Mouse (Mus musculus) stomach, postnatal 0 days (tissue): Measurements from ENCODE around the gene Tmem167b. TPM values are rescaled to one million over a fixed set of nuclear protein-coding genes. Genes with fewer than 3 reads are reported as not detected.

Source experiments
- ATAC-seq: fragments of 200-750 bp; cut with Nextera tagmentation; 2 replicates; pipeline ENCODE4 v1.8.0; 2017; ENCODE audit not compliant: low FRiP score, low TSS enrichment
- DNase-seq: peaks from one replicate; pipeline ENCODE4 v3.0.0-alpha.2; 2016; ENCODE audit warnings: low spot score
- H3K27ac ChIP-seq: fragments of 300-500 bp; sonication (generic); replicated peaks from 2 replicates; pipeline ENCODE4 v1.5.1; 2014; ENCODE audit warnings: mild to moderate bottlenecking, control low read depth
- H3K27me3 ChIP-seq: fragments of 300-500 bp; sonication (generic); 2 replicates; pipeline ENCODE4 v1.6.1; 2014; ENCODE audit warnings: low read length; ENCODE audit not compliant: control insufficient read depth, insufficient read depth
- H3K36me3 ChIP-seq: fragments of 300-500 bp; sonication (generic); 2 replicates; pipeline ENCODE4 v1.6.1; 2014; ENCODE audit warnings: low read length, mixed read lengths; ENCODE audit not compliant: control insufficient read depth, insufficient read depth
- H3K4me1 ChIP-seq: fragments of 300-500 bp; sonication (generic); replicated peaks from 2 replicates; pipeline ENCODE4 v1.6.1; 2014; ENCODE audit warnings: antibody characterized with exemption; ENCODE audit not compliant: control insufficient read depth, insufficient read depth
- H3K4me2 ChIP-seq: fragments of 300-500 bp; sonication (generic); replicated peaks from 2 replicates; pipeline ENCODE4 v1.6.1; 2014; ENCODE audit warnings: low read depth, mild to moderate bottlenecking, control low read depth, moderate library complexity
- H3K4me3 ChIP-seq: fragments of 300-500 bp; sonication (generic); 2 replicates; pipeline ENCODE4 v1.5.1; 2014; ENCODE audit warnings: low read depth, low read length, control low read depth
- H3K9ac ChIP-seq: fragments of 300-500 bp; sonication (generic); 2 replicates; pipeline ENCODE4 v1.6.1; 2014; ENCODE audit warnings: mild to moderate bottlenecking, low read length, control low read depth, mixed read lengths
- H3K9me3 ChIP-seq: fragments of 300-500 bp; sonication (generic); 2 replicates; pipeline ENCODE4 v1.6.1; 2016; ENCODE audit warnings: low read length; ENCODE audit not compliant: control insufficient read depth
- CTCF ChIP-seq: IDR thresholded peaks from 2 replicates; pipeline ENCODE4 v1.5.1; 2016; ENCODE audit warnings: antibody characterized with exemption, low read depth, mild to moderate bottlenecking, moderate library complexity
- EP300 ChIP-seq: optimal IDR thresholded peaks from 2 replicates; pipeline ENCODE3; 2016; ENCODE audit warnings: antibody characterized with exemption
- WGBS: fragments of 180-500 bp; shearing (Covaris S2); extraction: QIAGEN DNeasy Blood & Tissue Kit; methylation state at CpG from one replicate; pipeline ENCODE4 v1.1.7; 2014; 5-methylcytosine and 5-hydroxymethylcytosine counted together
- microRNA-seq: library from miRNA; unstranded; fragments of <30 nt; microRNA quantifications from one replicate; pipeline ENCODE4, GENCODE M21; 2016
- polyA plus RNA-seq: library from polyadenylated mRNA; unstranded; fragments of >200 nt; fragmentation: Nextera tagmentation; extraction: Ambion mirVana; gene quantifications from 2 replicates; pipeline ENCODE4 v1.2.1, GENCODE M21; 2015

Tmem167b gene
- polyA plus RNA-seq, 1 experiment from 2014 or later: 29.9 TPM

DNA sequence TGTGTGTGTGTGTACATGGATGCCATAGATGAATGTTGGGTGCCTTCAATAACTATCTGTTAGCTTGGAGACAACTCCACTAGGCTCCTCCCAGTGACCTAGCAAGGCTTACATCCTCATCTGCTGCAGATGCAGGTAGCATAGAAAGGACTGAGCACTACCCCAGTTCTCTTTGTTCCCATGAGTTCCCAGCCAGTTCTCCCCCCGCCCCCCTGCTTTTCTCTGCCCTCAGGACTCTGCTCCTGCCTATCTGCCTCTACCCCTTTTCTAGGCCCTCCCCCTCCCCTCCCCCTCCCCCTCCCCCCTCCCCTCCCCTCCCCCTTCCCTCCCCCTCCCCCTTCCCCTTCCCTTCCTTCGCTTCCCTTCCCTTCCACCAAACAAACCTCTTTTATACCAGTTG, 52.1 kb downstream of the Tmem167b start:
- no peak overlapping the region for H3K4me2 ChIP-seq
- H3K4me1 ChIP-seq: no peaks in the 10 kb centered on the region
- ATAC-seq (no peak), DNase-seq (no peak)
- no peaks in the 10 kb centered on the region for H3K27me3 ChIP-seq
- TF ChIP-seq EP300 (no peak), CTCF (no peak)
- no peaks in the 10 kb centered on the region for H3K36me3 ChIP-seq
- no peak overlapping the region for H3K4me3 ChIP-seq
- H3K9me3 ChIP-seq: no peaks in the 10 kb centered on the region
- no peak overlapping the region for H3K27ac ChIP-seq
- WGBS: 67% methylated on average over 1 of the region's 2 CpGs
- H3K9ac ChIP-seq: no peak overlapping the region

GRCm38 (mm10) chr3:108508745-108509474, 53.4 kb downstream of the Tmem167b start:
- Histone ChIP-seq H3K9me3 (no peaks in the 10 kb centered on the region), H3K4me2 (no peak overlapping the region), H3K27ac (no peak overlapping the region), H3K9ac (no peak overlapping the region), H3K4me1 (no peaks in the 10 kb centered on the region), H3K4me3 (no peak overlapping the region), H3K27me3 (no peaks in the 10 kb centered on the region), H3K36me3 (no peaks in the 10 kb centered on the region)
- 65% methylated on average over 4 of the region's 4 CpGs for WGBS
- TF ChIP-seq CTCF: no peak
- no peak for TF ChIP-seq EP300
- no peak for DNase-seq
- no peak for ATAC-seq

Small RNA genes lying within 50 kb of the gene (microRNA-seq; reads per million reads assigned to microRNA genes)
- gene Gm22860: not detected

Other genes starting within 250 kb of the Tmem167b start
- gene Mybphl, start 197.6 kb downstream of the Tmem167b start, polyA plus RNA-seq: not detected in 2 replicates
- gene Psrc1, start 178.6 kb downstream of the Tmem167b start, polyA plus RNA-seq: 7.7 and 8.3 TPM in 2 replicates
- gene Celsr2, start 146.9 kb downstream of the Tmem167b start, polyA plus RNA-seq: 7.5 and 9.7 TPM in 2 replicates
- gene Sars, start 117.3 kb downstream of the Tmem167b start, polyA plus RNA-seq: 99.5 and 102 TPM in 2 replicates
- 0.34 TPM in 1 of 2 replicates, not detected in the other for gene 1700013F07Rik, start 28.3 kb downstream of the Tmem167b start, polyA plus RNA-seq
- gene 5330417C22Rik, start 25.9 kb downstream of the Tmem167b start, polyA plus RNA-seq: 30.8 and 32.0 TPM in 2 replicates
- 40.0 and 42.2 TPM in 2 replicates for gene Taf13, start 9.2 kb upstream of the Tmem167b start, polyA plus RNA-seq
- 5.3 and 5.7 TPM in 2 replicates for gene Wdr47, start 28.8 kb upstream of the Tmem167b start, polyA plus RNA-seq
- gene Clcc1, start 91.4 kb upstream of the Tmem167b start, polyA plus RNA-seq: 53.8 and 60.9 TPM in 2 replicates
- gene Gpsm2, start 159.8 kb upstream of the Tmem167b start, polyA plus RNA-seq: 31.1 and 32.0 TPM in 2 replicates
- gene Aknad1, start 177.2 kb upstream of the Tmem167b start, polyA plus RNA-seq: 0.30 and 0.85 TPM in 2 replicates